8 mouse cellular contexts compared by ENCODE assay signal in genomic region chr16:43574006-43574764, GRCm38 (mm10).
DNase-seq lines count a peak whose midpoint lies in the region; ATAC-seq and TF ChIP-seq lines count a peak whose summit lies in the region.

No protein-coding gene starts in this region.

- H3K4me2 ChIP-seq in forebrain, embryonic 13.5 days, result no peak overlapping the region
- no peak overlapping the region for H3K4me2 ChIP-seq in heart, postnatal 0 days (ENCODE audit: low read depth, low read length)
- H3K4me2 ChIP-seq in liver, embryonic 16.5 days (ENCODE audit: low read depth, low read length), result no peak overlapping the region
- H3K4me2 ChIP-seq in neural tube, embryonic 13.5 days, result no peak overlapping the region

- H3K9ac ChIP-seq in ES-Bruce4 (ENCODE audit: low read depth, poor library complexity, severe bottlenecking), result 0 out of 2 replicates have a peak overlapping the region, but pooled peaks have one; percentile 1
- 0 out of 2 replicates have a peak overlapping the region, but pooled peaks have one; percentile 13 for H3K9ac ChIP-seq in forebrain, embryonic 13.5 days
- H3K9ac ChIP-seq in heart, postnatal 0 days (replicated peaks; ENCODE audit: low read depth, low read length), result no peak overlapping the region
- no peak overlapping the region for H3K9ac ChIP-seq in liver, embryonic 16.5 days (ENCODE audit: low read depth, low read length)
- H3K9ac ChIP-seq in neural tube, embryonic 13.5 days, result no peak overlapping the region

- no peak for TF ChIP-seq POLR2A in ES-Bruce4 (IDR thresholded peaks at IDR 0.05; ENCODE audit: insufficient read depth, low read length)

- peak overlapping the region; percentile 54 for H3K27ac ChIP-seq in ES-Bruce4 (ENCODE audit: insufficient read depth, low read length)
- H3K27ac ChIP-seq in forebrain, embryonic 13.5 days, result peak overlapping the region; percentile 89
- H3K27ac ChIP-seq in heart, postnatal 0 days (ENCODE audit: low read depth), result peak overlapping the region; percentile 62
- no peak overlapping the region for H3K27ac ChIP-seq in liver, embryonic 16.5 days (ENCODE audit: low read length)
- peak overlapping the region; percentile 75 for H3K27ac ChIP-seq in neural tube, embryonic 13.5 days (replicated peaks)

- no peak overlapping the region for H3K4me3 ChIP-seq in ES-Bruce4 (ENCODE audit: low read depth, low read length)
- no peak overlapping the region for H3K4me3 ChIP-seq in forebrain, embryonic 13.5 days
- no peak overlapping the region for H3K4me3 ChIP-seq in heart, postnatal 0 days (ENCODE audit: low read depth, low read length)
- no peak overlapping the region for H3K4me3 ChIP-seq in liver, embryonic 16.5 days (ENCODE audit: low read depth, low read length)
- no peak overlapping the region for H3K4me3 ChIP-seq in neural tube, embryonic 13.5 days

- no peaks in the 10 kb centered on the region for H3K9me3 ChIP-seq in ES-Bruce4 (replicated peaks; ENCODE audit: control insufficient read depth, insufficient read depth, low read length, poor library complexity, severe bottlenecking)
- no peaks in the 10 kb centered on the region for H3K9me3 ChIP-seq in forebrain, embryonic 13.5 days (replicated peaks)
- no peaks in the 10 kb centered on the region for H3K9me3 ChIP-seq in heart, postnatal 0 days (replicated peaks; ENCODE audit: control insufficient read depth, low read length)
- H3K9me3 ChIP-seq in liver, embryonic 16.5 days (replicated peaks; ENCODE audit: control insufficient read depth, low read length), result no peaks in the 10 kb centered on the region
- H3K9me3 ChIP-seq in neural tube, embryonic 13.5 days, result no peaks in the 10 kb centered on the region

- no peaks in the 10 kb centered on the region for H3K27me3 ChIP-seq in ES-Bruce4 (ENCODE audit: control insufficient read depth, insufficient read depth, low read length, poor library complexity, severe bottlenecking)
- no peaks in the 10 kb centered on the region for H3K27me3 ChIP-seq in forebrain, embryonic 13.5 days
- no peaks in the 10 kb centered on the region for H3K27me3 ChIP-seq in heart, postnatal 0 days (ENCODE audit: control insufficient read depth, insufficient read depth, low read length)
- no peaks in the 10 kb centered on the region for H3K27me3 ChIP-seq in liver, embryonic 16.5 days (ENCODE audit: control insufficient read depth, insufficient read depth, low read depth, low read length)
- H3K27me3 ChIP-seq in neural tube, embryonic 13.5 days, result no peaks in the 10 kb centered on the region

- WGBS in forebrain, embryonic 13.5 days, result 37% methylated on average over 7 of the region's 7 CpGs
- WGBS in heart, postnatal 0 days, result 37% methylated on average over 7 of the region's 7 CpGs
- 29% methylated on average over 7 of the region's 7 CpGs for WGBS in liver, embryonic 16.5 days (ENCODE audit: insufficient replicate concordance)
- 61% methylated on average over 7 of the region's 7 CpGs for WGBS in neural tube, embryonic 13.5 days

- peak; percentile 82 for TF ChIP-seq EP300 in ES-Bruce4 (IDR thresholded peaks at IDR 0.05; ENCODE audit: insufficient read depth, low read depth, low read length)
- TF ChIP-seq EP300 in heart, postnatal 0 days (IDR thresholded peaks at IDR 0.05; ENCODE audit: low read depth), result peak; percentile 25; the same call in 1 of the 2 replicates

- peak; percentile 87 for DNase-seq in heart, postnatal 0 days (ENCODE audit: low spot score)
- peak; percentile 95 for DNase-seq in kidney, postnatal 36 days
- DNase-seq in telencephalon, adult 2 months (ENCODE audit: low read depth, low spot score), result peak; percentile 81

- peaks cover 8% of the 10 kb centered on the region for H3K4me1 ChIP-seq in ES-Bruce4 (ENCODE audit: control insufficient read depth, insufficient read depth, low read length)
- peaks cover 54% of the 10 kb centered on the region for H3K4me1 ChIP-seq in forebrain, embryonic 13.5 days
- H3K4me1 ChIP-seq in heart, postnatal 0 days (ENCODE audit: control insufficient read depth, insufficient read depth), result peaks cover 38% of the 10 kb centered on the region
- H3K4me1 ChIP-seq in liver, embryonic 16.5 days (ENCODE audit: control insufficient read depth, low read depth, low read length), result no peaks in the 10 kb centered on the region
- H3K4me1 ChIP-seq in neural tube, embryonic 13.5 days (replicated peaks), result peaks cover 62% of the 10 kb centered on the region

- no peaks in the 10 kb centered on the region for H3K36me3 ChIP-seq in ES-Bruce4 (ENCODE audit: control insufficient read depth, insufficient read depth, low read length, poor library complexity, severe bottlenecking)
- peaks cover 40% of the 10 kb centered on the region for H3K36me3 ChIP-seq in forebrain, embryonic 13.5 days (ENCODE audit: poor library complexity, severe bottlenecking)
- H3K36me3 ChIP-seq in heart, postnatal 0 days (replicated peaks; ENCODE audit: control insufficient read depth, insufficient read depth, low read length), result peaks cover 12% of the 10 kb centered on the region; the same call in 1 of the 2 replicates
- no peaks in the 10 kb centered on the region for H3K36me3 ChIP-seq in liver, embryonic 16.5 days (ENCODE audit: control insufficient read depth, insufficient read depth)
- H3K36me3 ChIP-seq in neural tube, embryonic 13.5 days, result peaks cover 29% of the 10 kb centered on the region

- TF ChIP-seq CTCF in ES-Bruce4 (IDR thresholded peaks at IDR 0.05; ENCODE audit: low read depth, low read length), result peak; percentile 78
- TF ChIP-seq CTCF in heart, postnatal 0 days (IDR thresholded peaks at IDR 0.05; ENCODE audit: low read depth), result peak; percentile 95

- peak; percentile 83 for ATAC-seq in cerebellum, adult (ENCODE audit: insufficient number of reproducible peaks, low FRiP score, low TSS enrichment)
- ATAC-seq in forebrain, embryonic 13.5 days, result peak; percentile 83
- ATAC-seq in heart, postnatal 0 days (ENCODE audit: insufficient read depth, low read depth), result peak; percentile 77
- ATAC-seq in liver, embryonic 16.5 days (ENCODE audit: low read depth), result peak; percentile 55; the same call in 1 of the 2 replicates
- peak; percentile 81 for ATAC-seq in neural tube, embryonic 13.5 days (ENCODE audit: low read depth)

Comparison
In these comparisons a context has a peak if more than half of its experiments do, and no peak if none do; other contexts are left out.
1. H3K9ac ChIP-seq: peak in ES-Bruce4 (single experiment) and forebrain, embryonic 13.5 days (single experiment); none in heart, postnatal 0 days (single experiment), liver, embryonic 16.5 days (single experiment) and neural tube, embryonic 13.5 days (single experiment).
2. Peak in every context shown above with its lines, with median percentiles within 50 percentile points of each other: ATAC-seq and DNase-seq.